Comparison of ENCODE assay signal across 25 mouse cellular contexts in the genomic region with DNA sequence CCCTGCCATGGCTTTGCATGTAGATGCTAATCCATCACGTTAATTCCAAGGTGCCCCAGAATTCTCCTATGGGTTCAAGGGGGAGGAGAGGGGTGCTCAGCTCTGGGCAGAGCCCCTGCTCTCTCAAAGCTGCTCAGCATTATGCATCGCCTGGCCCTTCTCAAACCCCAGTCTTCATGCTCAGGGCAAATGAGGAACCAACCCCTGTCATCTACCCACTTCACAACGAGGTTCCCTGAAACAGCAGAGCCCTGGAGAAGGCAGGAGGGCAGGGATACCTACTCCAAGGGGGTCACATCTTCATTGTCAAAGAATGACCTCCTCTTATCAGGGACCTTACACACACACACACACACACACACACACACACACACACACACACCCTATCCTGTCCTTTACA. TPM values are rescaled to one million over a fixed set of nuclear protein-coding genes. Genes with fewer than 3 reads are reported as not detected.
DNase-seq lines count a peak whose midpoint lies in the region; ATAC-seq and TF ChIP-seq lines count a peak whose summit lies in the region.
"Had no signal": no experiment of that assay in that cellular context is flagged by ENCODE, and none has a peak within 500 bp of the region (broad histone marks: within the 10 kb centered on the region; RNA-seq: fewer than 3 reads in every experiment).

No protein-coding gene starts in this region.

- H3K9ac ChIP-seq in heart, embryonic 15.5 days: no peak overlapping the region
- no peak overlapping the region for H3K9ac ChIP-seq in kidney, embryonic 16.5 days (replicated peaks; ENCODE audit: low read length)
- H3K9ac ChIP-seq: embryonic facial prominence, embryonic 12.5 days; hindbrain, embryonic 15.5 days had no signal

- H3K27ac ChIP-seq in heart, embryonic 15.5 days: peak overlapping the region; percentile 14; the same call in 1 of the 2 replicates
- no peak overlapping the region for H3K27ac ChIP-seq in gastrocnemius, adult 2 months
- H3K27ac ChIP-seq in kidney, embryonic 16.5 days (ENCODE audit: low read length): no peak overlapping the region
- H3K27ac ChIP-seq: embryonic facial prominence, embryonic 12.5 days; heart, embryonic 10.5 days; hindbrain, embryonic 10.5 days; hindbrain, embryonic 15.5 days had no signal

- intact Hi-C loops in heart, postnatal 10 days (cut with DNase I): no loop called here
- intact Hi-C loops in gastrocnemius, adult 2 months (cut with DNase I): no loop called here

- no peaks in the 10 kb centered on the region for H3K9me3 ChIP-seq in heart, embryonic 15.5 days (replicated peaks)
- H3K9me3 ChIP-seq in kidney, embryonic 16.5 days (ENCODE audit: low read length): no peaks in the 10 kb centered on the region
- H3K9me3 ChIP-seq: embryonic facial prominence, embryonic 12.5 days; heart, embryonic 10.5 days; hindbrain, embryonic 10.5 days; hindbrain, embryonic 15.5 days had no signal

- TF ChIP-seq CTCF in gastrocnemius, adult 2 months (IDR thresholded peaks at IDR 0.05): no peak

- ATAC-seq in heart, embryonic 15.5 days (replicated peaks; ENCODE audit: insufficient number of reproducible peaks, insufficient read depth, low FRiP score, low read depth): no peak
- ATAC-seq in megakaryocyte progenitor cell, adult 5-6 weeks (replicated peaks; ENCODE audit: poor library complexity): peak; percentile 47
- no peak for ATAC-seq in kidney, embryonic 16.5 days (ENCODE audit: low FRiP score, low TSS enrichment)
- ATAC-seq: forebrain, embryonic 16.5 days had no signal

- H3K4me1 ChIP-seq in heart, embryonic 15.5 days (replicated peaks): peaks cover 14% of the 10 kb centered on the region
- H3K4me1 ChIP-seq in kidney, embryonic 16.5 days (ENCODE audit: insufficient read depth, low read length): no peaks in the 10 kb centered on the region
- H3K4me1 ChIP-seq: embryonic facial prominence, embryonic 12.5 days; hindbrain, embryonic 15.5 days had no signal

- H3K4me3 ChIP-seq in heart, embryonic 15.5 days: no peak overlapping the region
- H3K4me3 ChIP-seq in gastrocnemius, adult 2 months: no peak overlapping the region
- no peak overlapping the region for H3K4me3 ChIP-seq in kidney, embryonic 16.5 days (ENCODE audit: low read length)
- H3K4me3 ChIP-seq: embryonic facial prominence, embryonic 12.5 days; heart, embryonic 10.5 days; hindbrain, embryonic 10.5 days; hindbrain, embryonic 15.5 days had no signal

- H3K4me2 ChIP-seq in heart, embryonic 15.5 days: no peak overlapping the region
- H3K4me2 ChIP-seq in kidney, embryonic 16.5 days (replicated peaks; ENCODE audit: low read depth, low read length): no peak overlapping the region
- H3K4me2 ChIP-seq: embryonic facial prominence, embryonic 12.5 days; hindbrain, embryonic 15.5 days had no signal

- no peak for DNase-seq in heart, postnatal 10 days
- DNase-seq in retina, adult 2 months (ENCODE audit: low read depth, low spot score): peak; percentile 78
- no peak for DNase-seq in retina, embryonic 14.5 days (ENCODE audit: low spot score)
- no peak for DNase-seq in gastrocnemius, adult 2 months
- DNase-seq: cerebellum, adult 11 months; cerebellum, adult 8-10 months; gastrocnemius, postnatal 36 days had no signal

- no peaks in the 10 kb centered on the region for H3K27me3 ChIP-seq in heart, embryonic 15.5 days
- H3K27me3 ChIP-seq in kidney, embryonic 16.5 days (ENCODE audit: insufficient read depth, low read length): no peaks in the 10 kb centered on the region
- H3K27me3 ChIP-seq: embryonic facial prominence, embryonic 12.5 days; hindbrain, embryonic 15.5 days had no signal

- no peaks in the 10 kb centered on the region for H3K36me3 ChIP-seq in heart, embryonic 15.5 days
- peaks cover 4% of the 10 kb centered on the region for H3K36me3 ChIP-seq in kidney, embryonic 16.5 days (ENCODE audit: insufficient read depth, low read length)
- H3K36me3 ChIP-seq: hindbrain, embryonic 15.5 days had no signal

- 50% methylated on average over 3 of the region's 3 CpGs for WGBS in heart, embryonic 15.5 days
- 64% methylated on average over 3 of the region's 3 CpGs for WGBS in kidney, embryonic 16.5 days

RNA-seq across cellular contexts. Expression of gene 1700001K19Rik, which starts 0.5 kb away (rescaled TPM):
- polyA plus RNA-seq in heart, embryonic 15.5 days (2015; fragmentation: Nextera tagmentation; extraction: Ambion mirVana): not detected in 2 replicates
- not detected for total RNA-seq in heart, postnatal 10 days (2021)
- not detected in 2 replicates for total RNA-seq in megakaryocyte progenitor cell, adult 5-6 weeks (2015)
- total RNA-seq in megakaryocyte progenitor cell, adult 5-6 weeks (2017): not detected in 2 replicates
- total RNA-seq in gastrocnemius, adult 2 months (2021): not detected
- not detected in 2 replicates for polyA plus RNA-seq in kidney, embryonic 16.5 days (2015; fragmentation: Nextera tagmentation; extraction: Ambion mirVana)
- total RNA-seq: adrenal gland, postnatal 10 days; adrenal gland, postnatal 4 days; gastrocnemius, adult 18-20 months; gastrocnemius, postnatal 36 days; heart, adult 18-20 months; heart, postnatal 25 days; MEL had no signal
- polyA plus RNA-seq: brain, embryonic 14.5 days; cortical plate, adult 2 months; embryonic facial prominence, embryonic 12.5 days; frontal cortex, adult 2 months; heart, embryonic 10.5 days; heart, embryonic 14.5 days; hindbrain, embryonic 10.5 days had no signal

RNA-seq across cellular contexts. Expression of gene Hsp90aa1, which starts 20.6 kb away (rescaled TPM):
- 595 and 603 TPM in 2 replicates for polyA plus RNA-seq in heart, embryonic 15.5 days (2015; fragmentation: Nextera tagmentation; extraction: Ambion mirVana)
- total RNA-seq in heart, postnatal 10 days (2021): 100 to 1,000 TPM; 176 to 182 TPM
- total RNA-seq in megakaryocyte progenitor cell, adult 5-6 weeks (2015): 1,320 and 1,329 TPM in 2 replicates
- total RNA-seq in megakaryocyte progenitor cell, adult 5-6 weeks (2017): 1,319 and 1,619 TPM in 2 replicates
- 10 to 100 TPM; 45.5 to 89.1 TPM for total RNA-seq in gastrocnemius, adult 2 months (2021)
- polyA plus RNA-seq in kidney, embryonic 16.5 days (2015; fragmentation: Nextera tagmentation; extraction: Ambion mirVana): 843 and 919 TPM in 2 replicates

RNA-seq across cellular contexts. Expression of gene Wdr20, which starts 55.9 kb away (rescaled TPM):
- 14.7 and 17.8 TPM in 2 replicates for polyA plus RNA-seq in heart, embryonic 15.5 days (2015; fragmentation: Nextera tagmentation; extraction: Ambion mirVana)
- total RNA-seq in heart, postnatal 10 days (2021): 10 to 100 TPM; 29.0 to 34.0 TPM
- total RNA-seq in megakaryocyte progenitor cell, adult 5-6 weeks (2015): 21.3 and 22.8 TPM in 2 replicates
- 27.1 and 36.2 TPM in 2 replicates for total RNA-seq in megakaryocyte progenitor cell, adult 5-6 weeks (2017)
- total RNA-seq in gastrocnemius, adult 2 months (2021): 10 to 100 TPM; 18.9 to 22.0 TPM
- polyA plus RNA-seq in kidney, embryonic 16.5 days (2015; fragmentation: Nextera tagmentation; extraction: Ambion mirVana): 24.8 and 26.5 TPM in 2 replicates

Comparison
In these comparisons a context has a peak if more than half of its experiments do, and no peak if none do; other contexts are left out.
1. RNA of gene Hsp90aa1, which starts 20.6 kb away (total RNA-seq): 1,319 to 1,619 TPM in megakaryocyte progenitor cell, adult 5-6 weeks; 176 to 182 TPM in heart, postnatal 10 days and 45.5 to 89.1 TPM in gastrocnemius, adult 2 months; every median in the first group is over 4 times any median in the second.